Mouse (Mus musculus): ENCODE data around the gene Nmt2.

DNA sequence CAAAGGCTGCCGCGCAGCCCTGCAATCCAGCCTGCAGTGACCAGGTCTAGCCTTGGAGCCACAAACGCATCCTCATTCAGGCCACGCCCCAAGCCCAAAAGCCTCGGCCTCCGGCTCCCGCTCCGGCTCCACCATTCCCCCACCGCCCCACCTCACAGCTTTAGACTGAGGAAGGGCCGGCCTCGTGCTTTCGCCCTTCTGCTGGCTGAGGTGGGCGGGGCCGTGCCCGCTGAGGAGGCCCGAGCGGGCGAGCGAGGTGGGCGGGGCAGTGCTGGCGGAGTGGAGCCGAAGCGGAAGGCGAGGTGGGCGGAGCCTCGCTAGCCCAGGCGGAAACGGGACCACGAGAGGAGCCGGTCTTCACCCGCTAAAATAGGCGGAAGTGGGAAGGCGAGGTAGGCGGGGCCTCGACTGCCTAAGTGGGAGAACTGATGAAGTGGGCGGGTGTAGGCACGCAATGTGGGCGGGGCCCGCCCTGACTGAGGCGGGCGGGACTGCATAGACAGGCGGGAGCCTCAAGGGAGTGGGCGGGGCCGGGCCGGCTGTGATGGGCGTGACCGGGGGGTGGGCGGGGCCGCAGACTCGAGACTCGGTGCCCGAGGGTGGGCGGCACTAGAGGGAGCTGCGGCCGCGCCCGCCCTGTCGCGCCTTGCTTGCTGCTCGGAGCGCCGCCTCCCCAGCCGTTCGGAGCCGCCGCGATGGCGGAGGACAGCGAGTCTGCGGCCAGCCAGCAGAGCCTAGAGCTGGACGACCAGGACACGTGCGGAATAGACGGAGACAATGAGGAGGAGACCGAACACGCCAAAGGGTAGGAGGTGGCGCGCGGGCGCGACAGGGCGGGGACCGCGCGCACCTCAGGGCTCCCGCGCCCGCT, at the start of gene Nmt2:
- peak; percentile 95 for TF ChIP-seq POLR2A (IDR thresholded peaks at IDR 0.05; ENCODE audit: borderline replicate concordance, extremely low read depth, insufficient read depth, insufficient read length, poor library complexity, severe bottlenecking)
- TF ChIP-seq CTCF (IDR thresholded peaks at IDR 0.05; ENCODE audit: borderline replicate concordance, extremely low read depth, insufficient read depth, insufficient read length): no peak
